Mouse (Mus musculus): ENCODE measurements at regions not wholly inside any gene's neighbourhood (a gene's known extent, or its start where the extent isn't known, plus 50 kb on each side); places are given as distances from the start of the nearest gene placed in this dataset.

DNA sequence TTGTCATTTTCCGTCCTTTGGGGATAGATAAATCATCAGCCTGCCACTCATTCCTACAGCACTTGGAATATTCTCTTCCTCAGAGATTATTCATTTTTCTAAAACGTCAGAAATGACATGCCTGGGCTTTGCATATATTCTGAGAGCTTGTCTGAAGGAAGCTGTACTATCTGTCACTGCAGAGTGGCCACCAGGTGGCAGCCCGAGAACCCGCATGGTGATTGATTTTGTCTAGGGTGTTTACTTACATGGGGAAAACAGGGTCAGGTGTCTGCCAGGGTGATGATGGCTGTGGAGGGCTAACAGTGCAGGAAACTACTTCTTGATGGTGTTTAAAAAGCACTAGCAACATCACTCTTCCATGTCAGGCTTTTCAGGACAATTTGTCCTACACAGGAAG is 80.7 kb upstream of the 4933412E24Rik start:
- TF ChIP-seq CTCF (IDR thresholded peaks at IDR 0.05; ENCODE audit: control insufficient read depth, insufficient read depth, low read length) (peak; percentile 55; the same call in 1 of the 2 replicates), POLR2A (IDR thresholded peaks at IDR 0.05; ENCODE audit: borderline replicate concordance, control insufficient read depth, low read depth, low read length) (no peak)
